Mouse (Mus musculus) forebrain, postnatal 0 days (tissue): ENCODE measurements around the gene Prr3. TPM values are rescaled to one million over a fixed set of nuclear protein-coding genes. Genes with fewer than 3 reads are reported as not detected.
A peak's percentile ranks its signal among the peaks of the same experiment; 100 is the strongest.
"Not testable (repeated sequence)": the region's sequence is repeated elsewhere in the genome, so short reads cannot be mapped to it uniquely, and the experiment has no call there.

Experiments
- ATAC-seq: fragments of 200-750 bp; cut with Nextera tagmentation; 2 replicates; pipeline ENCODE4 v1.8.0; 2017; ENCODE audit warnings: mild to moderate bottlenecking, moderate library complexity
- DNase-seq: peaks from one replicate; pipeline ENCODE4 v3.0.0-alpha.2; 2015
- H3K27ac ChIP-seq: fragments of 300-500 bp; sonication (generic); 2 replicates; pipeline ENCODE4 v1.5.1; 2014; ENCODE audit warnings: low read depth, mild to moderate bottlenecking, antibody characterized with exemption, low read length, moderate library complexity, mixed read lengths
- H3K27me3 ChIP-seq: fragments of 300-500 bp; sonication (generic); 2 replicates; pipeline ENCODE4 v1.6.1; 2014; ENCODE audit warnings: mild to moderate bottlenecking, low read length, mixed read lengths; ENCODE audit not compliant: insufficient read depth
- H3K36me3 ChIP-seq: fragments of 300-500 bp; sonication (generic); 2 replicates; pipeline ENCODE4 v1.6.1; 2014; ENCODE audit warnings: mild to moderate bottlenecking, moderate library complexity; ENCODE audit not compliant: insufficient read depth
- H3K4me1 ChIP-seq: fragments of 300-500 bp; sonication (generic); 2 replicates; pipeline ENCODE4 v1.6.1; 2014; ENCODE audit warnings: antibody characterized with exemption; ENCODE audit not compliant: insufficient read depth
- H3K4me2 ChIP-seq: fragments of 300-500 bp; sonication (generic); 2 replicates; pipeline ENCODE4 v1.6.1; 2014; ENCODE audit warnings: low read depth, mild to moderate bottlenecking, moderate library complexity
- H3K4me3 ChIP-seq: fragments of 300-500 bp; sonication (generic); 2 replicates; pipeline ENCODE4 v1.5.1; 2014; ENCODE audit warnings: low read depth, low read length, mixed read lengths
- H3K9ac ChIP-seq: fragments of 300-500 bp; sonication (generic); 2 replicates; pipeline ENCODE4 v1.6.1; 2014; ENCODE audit warnings: mild to moderate bottlenecking
- H3K9me3 ChIP-seq: fragments of 300-500 bp; sonication (generic); 2 replicates; pipeline ENCODE4 v1.6.1; 2016; ENCODE audit warnings: low read length
- CTCF ChIP-seq: sonication (generic); IDR thresholded peaks from 2 replicates; pipeline ENCODE4 v1.5.1; 2016; ENCODE audit warnings: antibody characterized with exemption, control low read depth, low read depth
- WGBS: fragments of 180-500 bp; shearing (Covaris S2); extraction: QIAGEN DNeasy Blood & Tissue Kit; methylation state at CpG from one replicate; pipeline ENCODE4 v1.1.7; 2014; 5-methylcytosine and 5-hydroxymethylcytosine counted together
- polyA plus RNA-seq: library from polyadenylated mRNA; unstranded; fragments of >200 nt; fragmentation: Nextera tagmentation; extraction: Ambion mirVana; gene quantifications from 2 replicates; pipeline ENCODE4 v1.2.1, GENCODE M21; 2015
- total RNA-seq: library from RNA; depleted of rRNA; stranded (reverse); fragments of >200 nt; gene quantifications from 2 replicates; pipeline ENCODE4 v1.2.3, GENCODE M21; 2014

Prr3 gene
- total and polyA plus RNA-seq, 2 experiments from 2014 or later = 49.8 to 93.9 TPM

GRCm38 (mm10) chr17:35937700-35938348, 42.2 kb downstream of the Prr3 start:
- Histone ChIP-seq H3K36me3 (no peaks in the 10 kb centered on the region), H3K27ac (no peak overlapping the region), H3K4me2 (no peak overlapping the region), H3K9ac (no peak overlapping the region), H3K27me3 (no peaks in the 10 kb centered on the region), H3K4me3 (no peak overlapping the region), H3K9me3 (no peaks in the 10 kb centered on the region), H3K4me1 (no peaks in the 10 kb centered on the region)
- DNase-seq = peak; percentile 70
- peak; percentile 84 for TF ChIP-seq CTCF
- peak; percentile 67; the same call in 1 of the 2 replicates for ATAC-seq
- WGBS = 43% methylated on average over 2 of the region's 2 CpGs

- not testable (repeated sequence) for H3K27ac ChIP-seq, H3K27me3 ChIP-seq, H3K4me2 ChIP-seq, H3K4me3 ChIP-seq, H3K9ac ChIP-seq, H3K4me1 ChIP-seq, DNase-seq, ATAC-seq, H3K36me3 ChIP-seq, H3K9me3 ChIP-seq
- 92% methylated on average over 14 of the region's 14 CpGs for WGBS
These were observed 44.3 kb downstream of the Prr3 start for GRCm38 (mm10) chr17:35935763-35936162.

GRCm38 (mm10) chr17:35932608-35933007, 47.4 kb downstream of the Prr3 start:
- Histone ChIP-seq H3K27me3 (no peaks in the 10 kb centered on the region), H3K27ac (no peak overlapping the region), H3K9me3 (no peaks in the 10 kb centered on the region), H3K4me2 (no peak overlapping the region), H3K36me3 (peaks cover 39% of the 10 kb centered on the region), H3K4me1 (no peaks in the 10 kb centered on the region), H3K9ac (no peak overlapping the region), H3K4me3 (no peak overlapping the region)
- ATAC-seq (no peak), DNase-seq (no peak)
- WGBS = 89% methylated on average over 4 of the region's 4 CpGs
- TF ChIP-seq CTCF = no peak

GRCm38 (mm10) chr17:35930627-35931026, 49.4 kb downstream of the Prr3 start:
- H3K4me3 ChIP-seq = no peak overlapping the region
- no peaks in the 10 kb centered on the region for H3K27me3 ChIP-seq
- no peaks in the 10 kb centered on the region for H3K4me1 ChIP-seq
- ATAC-seq (no peak), DNase-seq (no peak)
- no peak overlapping the region for H3K4me2 ChIP-seq
- H3K9me3 ChIP-seq = no peaks in the 10 kb centered on the region
- WGBS = 93% methylated on average over 12 of the region's 12 CpGs
- H3K36me3 ChIP-seq = peaks cover 56% of the 10 kb centered on the region
- H3K27ac ChIP-seq = no peak overlapping the region
- TF ChIP-seq CTCF = no peak
- H3K9ac ChIP-seq = no peak overlapping the region

GRCm38 (mm10) chr17:35929534-35929933, 50.5 kb downstream of the Prr3 start:
- Histone ChIP-seq H3K9me3 (no peaks in the 10 kb centered on the region), H3K4me1 (no peaks in the 10 kb centered on the region), H3K4me3 (no peak overlapping the region), H3K27me3 (no peaks in the 10 kb centered on the region), H3K27ac (no peak overlapping the region), H3K9ac (no peak overlapping the region), H3K4me2 (no peak overlapping the region), H3K36me3 (peaks cover 66% of the 10 kb centered on the region)
- ATAC-seq (no peak), DNase-seq (no peak)
- 92% methylated on average over 2 of the region's 2 CpGs for WGBS
- no peak for TF ChIP-seq CTCF

- Histone ChIP-seq H3K9ac (no peak overlapping the region), H3K4me3 (no peak overlapping the region), H3K36me3 (peaks cover 79% of the 10 kb centered on the region), H3K4me2 (no peak overlapping the region), H3K4me1 (no peaks in the 10 kb centered on the region), H3K27ac (no peak overlapping the region), H3K27me3 (no peaks in the 10 kb centered on the region), H3K9me3 (no peaks in the 10 kb centered on the region)
- 53% methylated on average over 1 of the region's 1 CpGs for WGBS
- TF ChIP-seq CTCF = no peak
- ATAC-seq = no peak
- no peak for DNase-seq
These were observed 52.6 kb downstream of the Prr3 start for GRCm38 (mm10) chr17:35927471-35927870.

GRCm38 (mm10) chr17:35923281-35923680, 56.8 kb downstream of the Prr3 start:
- no peak for DNase-seq
- WGBS = 96% methylated on average over 4 of the region's 4 CpGs
- ATAC-seq = no peak

More at GRCm38 (mm10) chr17:35923281-35923680, 56.8 kb downstream of the Prr3 start:
- H3K27me3 ChIP-seq = no peaks in the 10 kb centered on the region
- H3K4me3 ChIP-seq = no peak overlapping the region
- no peak overlapping the region for H3K9ac ChIP-seq
- no peak overlapping the region for H3K27ac ChIP-seq
- no peaks in the 10 kb centered on the region for H3K9me3 ChIP-seq
- H3K4me1 ChIP-seq = peaks cover 18% of the 10 kb centered on the region
- H3K36me3 ChIP-seq = peaks cover 48% of the 10 kb centered on the region
- TF ChIP-seq CTCF = no peak
- H3K4me2 ChIP-seq = no peak overlapping the region
